Mouse (Mus musculus) forebrain, embryonic 16.5 days (tissue): ENCODE measurements at regions not wholly inside any gene's neighbourhood (a gene's known extent, or its start where the extent isn't known, plus 50 kb on each side); places are given as distances from the start of the nearest gene placed in this dataset.

Experiments
- ATAC-seq: fragments of 200-750 bp; cut with Nextera tagmentation; 2 replicates; pipeline ENCODE4 v1.8.0; 2017; ENCODE audit warnings: mild to moderate bottlenecking, moderate library complexity
- H3K27ac ChIP-seq: fragments of 300-500 bp; sonication (generic); 2 replicates; pipeline ENCODE4 v1.5.1; 2014; ENCODE audit warnings: low read length, control low read depth
- H3K27me3 ChIP-seq: fragments of 300-500 bp; sonication (generic); replicated peaks from 2 replicates; pipeline ENCODE4 v1.6.1; 2014; ENCODE audit warnings: low read length; ENCODE audit not compliant: control insufficient read depth, insufficient read depth
- H3K36me3 ChIP-seq: fragments of 300-500 bp; sonication (generic); 2 replicates; pipeline ENCODE4 v1.6.1; 2014; ENCODE audit not compliant: control insufficient read depth, insufficient read depth
- H3K4me1 ChIP-seq: fragments of 300-500 bp; sonication (generic); replicated peaks from 2 replicates; pipeline ENCODE4 v1.6.1; 2014; ENCODE audit warnings: low read length; ENCODE audit not compliant: control insufficient read depth, insufficient read depth
- H3K4me2 ChIP-seq: fragments of 300-500 bp; sonication (generic); 2 replicates; pipeline ENCODE4 v1.6.1; 2014; ENCODE audit warnings: mild to moderate bottlenecking, low read length, control low read depth
- H3K4me3 ChIP-seq: fragments of 300-500 bp; sonication (generic); replicated peaks from 2 replicates; pipeline ENCODE4 v1.5.1; 2014; ENCODE audit warnings: mild to moderate bottlenecking, low read length, control low read depth
- H3K9ac ChIP-seq: fragments of 300-500 bp; sonication (generic); replicated peaks from 2 replicates; pipeline ENCODE4 v1.6.1; 2014; ENCODE audit warnings: low read depth, low read length, control low read depth
- H3K9me3 ChIP-seq: fragments of 300-500 bp; sonication (generic); 2 replicates; pipeline ENCODE4 v1.6.1; 2016; ENCODE audit warnings: low read length; ENCODE audit not compliant: control insufficient read depth
- WGBS: fragments of 180-500 bp; shearing (Covaris S2); extraction: QIAGEN DNeasy Blood & Tissue Kit; methylation state at CpG from one replicate; pipeline ENCODE4 v1.1.7; 2014; 5-methylcytosine and 5-hydroxymethylcytosine counted together

DNA sequence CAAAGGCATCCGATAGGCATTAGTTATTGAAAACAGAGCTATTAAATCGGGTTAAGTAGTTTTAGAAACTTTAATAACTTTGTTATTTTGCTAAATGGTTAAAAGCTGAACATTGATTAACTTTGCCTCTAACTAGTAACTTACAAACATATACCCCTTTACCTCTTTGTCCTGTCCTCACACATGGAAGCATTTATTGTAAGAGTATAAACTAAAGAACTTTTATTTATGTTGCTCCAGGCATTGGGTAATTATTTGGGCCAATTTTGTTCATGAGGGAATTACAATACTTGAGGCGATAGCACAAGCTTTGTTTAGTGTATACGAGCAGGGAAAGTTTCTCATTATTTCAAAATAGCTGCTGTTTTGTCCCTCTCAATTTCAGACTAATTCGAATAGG, 328.4 kb upstream of the Gm9008 start:
- H3K4me1 ChIP-seq, result no peaks in the 10 kb centered on the region
- no peak for ATAC-seq
- H3K27me3 ChIP-seq, result no peaks in the 10 kb centered on the region
- no peaks in the 10 kb centered on the region for H3K36me3 ChIP-seq
- 33% methylated on average over 5 of the region's 5 CpGs for WGBS
- no peak overlapping the region for H3K4me3 ChIP-seq
- no peaks in the 10 kb centered on the region for H3K9me3 ChIP-seq
- no peak overlapping the region for H3K27ac ChIP-seq
- no peak overlapping the region for H3K9ac ChIP-seq
- no peak overlapping the region for H3K4me2 ChIP-seq

DNA sequence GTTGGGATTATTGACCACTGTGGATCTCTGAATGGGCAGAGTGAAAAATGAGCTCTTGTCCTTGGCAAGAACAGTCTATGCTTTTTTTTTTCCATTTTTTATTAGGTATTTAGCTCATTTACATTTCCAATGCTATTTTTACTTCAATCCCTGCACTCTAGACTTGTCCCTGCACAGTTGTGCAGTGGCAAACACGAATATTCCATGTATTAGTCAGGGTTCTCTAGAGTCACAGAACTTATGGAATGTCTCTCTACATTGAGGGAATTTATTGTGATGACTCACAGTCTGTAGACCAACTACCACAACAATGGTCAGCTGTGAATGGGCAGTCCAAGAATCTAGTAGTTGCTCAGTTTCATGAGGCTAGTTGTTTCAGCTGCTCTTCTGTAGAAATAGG, 305.4 kb upstream of the Gm9008 start:
- Histone ChIP-seq H3K36me3 (no peaks in the 10 kb centered on the region), H3K9me3 (no peaks in the 10 kb centered on the region), H3K27ac (no peak overlapping the region), H3K9ac (no peak overlapping the region), H3K4me3 (no peak overlapping the region), H3K27me3 (no peaks in the 10 kb centered on the region), H3K4me1 (no peaks in the 10 kb centered on the region), H3K4me2 (no peak overlapping the region)
- WGBS, result 48% methylated on average over 1 of the region's 1 CpGs
- no peak for ATAC-seq

DNA sequence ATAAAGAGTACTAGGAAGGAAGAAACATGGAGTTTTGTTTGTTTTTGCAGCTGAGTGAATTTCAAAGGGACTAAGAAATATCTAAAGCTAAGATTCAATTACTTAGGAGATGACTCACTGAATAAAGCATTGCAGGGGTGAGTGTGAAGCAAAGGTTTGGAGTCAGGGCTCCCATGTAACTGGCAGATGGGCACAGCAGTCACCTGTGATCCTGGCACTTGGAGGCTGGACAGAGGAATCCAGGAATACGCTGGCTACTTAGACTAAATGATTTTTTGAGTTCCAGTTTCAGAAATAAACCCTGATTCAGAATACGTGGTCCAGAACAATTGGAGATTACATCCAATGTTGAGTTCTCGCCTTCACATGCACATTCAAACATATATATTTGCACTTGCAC, 282.6 kb upstream of the Gm9008 start:
- Histone ChIP-seq H3K9me3 (no peaks in the 10 kb centered on the region), H3K27me3 (no peaks in the 10 kb centered on the region), H3K27ac (no peak overlapping the region), H3K9ac (no peak overlapping the region), H3K4me2 (no peak overlapping the region), H3K36me3 (no peaks in the 10 kb centered on the region), H3K4me1 (no peaks in the 10 kb centered on the region), H3K4me3 (no peak overlapping the region)
- WGBS, result 88% methylated on average over 3 of the region's 3 CpGs
- no peak for ATAC-seq

DNA sequence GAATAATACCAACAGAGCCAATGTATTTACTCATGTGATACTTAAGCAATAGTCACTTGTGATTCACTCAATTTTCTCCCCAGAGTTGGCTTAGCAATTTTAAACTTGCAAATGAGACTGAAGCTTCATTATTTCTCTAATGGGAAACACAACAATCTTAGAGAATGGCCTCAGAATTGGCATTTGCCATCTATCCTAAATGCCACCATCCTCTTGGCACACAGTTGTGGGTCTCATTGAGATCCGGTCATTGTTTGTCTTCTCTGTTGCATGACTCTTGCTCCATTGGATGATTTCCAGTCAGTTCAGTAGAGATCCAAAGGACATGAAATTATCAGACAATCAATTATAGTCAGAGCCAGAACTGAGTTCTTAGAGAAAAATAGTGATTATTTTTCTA, 280.6 kb upstream of the Gm9008 start:
- WGBS, result 68% methylated on average over 1 of the region's 1 CpGs

DNA sequence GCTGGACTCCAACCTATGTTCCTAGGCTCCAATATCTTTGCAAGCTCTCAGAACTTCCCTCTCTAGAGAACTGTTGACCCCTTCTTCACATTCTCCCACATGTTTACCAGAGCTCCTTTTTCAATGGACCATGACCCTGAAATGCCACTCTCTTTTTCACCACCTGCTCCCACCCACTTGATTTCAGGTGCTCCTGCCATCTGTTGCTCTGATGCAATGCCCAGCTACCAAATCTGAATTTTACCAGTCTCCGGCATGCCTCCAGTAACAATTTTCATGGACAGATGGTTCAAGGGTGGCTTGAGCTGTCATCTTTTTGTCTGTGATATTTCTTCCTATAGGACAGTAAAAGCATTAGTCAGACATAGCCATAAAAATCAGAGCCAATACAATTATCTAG, 279.5 kb upstream of the Gm9008 start:
- 91% methylated on average over 1 of the region's 1 CpGs for WGBS
- H3K36me3 ChIP-seq, result no peaks in the 10 kb centered on the region
- no peak overlapping the region for H3K27ac ChIP-seq
- H3K4me2 ChIP-seq, result no peak overlapping the region
- no peaks in the 10 kb centered on the region for H3K27me3 ChIP-seq
- H3K9me3 ChIP-seq, result no peaks in the 10 kb centered on the region
- H3K4me1 ChIP-seq, result no peaks in the 10 kb centered on the region
- H3K9ac ChIP-seq, result no peak overlapping the region
- ATAC-seq, result no peak
- no peak overlapping the region for H3K4me3 ChIP-seq

More for the DNA sequence above, 280.6 kb upstream of the Gm9008 start:
- H3K9ac ChIP-seq, result no peak overlapping the region
- H3K9me3 ChIP-seq, result no peaks in the 10 kb centered on the region
- H3K36me3 ChIP-seq, result no peaks in the 10 kb centered on the region
- no peaks in the 10 kb centered on the region for H3K27me3 ChIP-seq
- H3K4me3 ChIP-seq, result no peak overlapping the region
- ATAC-seq, result no peak
- H3K4me1 ChIP-seq, result no peaks in the 10 kb centered on the region
- no peak overlapping the region for H3K4me2 ChIP-seq
- H3K27ac ChIP-seq, result no peak overlapping the region

DNA sequence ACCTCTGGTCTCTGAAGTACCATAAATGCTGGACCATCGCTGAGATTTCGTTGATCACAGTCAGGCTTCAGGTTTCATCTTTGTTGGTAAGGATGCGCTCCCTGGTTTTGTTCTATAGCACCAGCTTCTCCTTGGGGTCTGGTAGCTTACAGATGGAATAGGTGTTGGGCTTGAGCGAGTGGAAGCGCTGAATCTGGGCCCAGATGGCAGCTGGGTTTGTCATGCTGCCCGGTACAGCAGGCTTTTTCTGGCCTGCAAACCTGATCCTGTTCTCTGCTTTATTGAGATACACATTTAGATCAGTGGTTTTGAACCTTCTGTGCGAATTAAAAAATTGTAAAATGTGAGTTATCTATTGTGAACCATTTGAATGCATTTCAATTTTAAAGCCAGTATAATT, 266.3 kb upstream of the Gm9008 start:
- Histone ChIP-seq H3K36me3 (no peaks in the 10 kb centered on the region), H3K27ac (no peak overlapping the region), H3K4me2 (no peak overlapping the region), H3K27me3 (no peaks in the 10 kb centered on the region), H3K9ac (no peak overlapping the region), H3K4me3 (no peak overlapping the region), H3K4me1 (no peaks in the 10 kb centered on the region), H3K9me3 (no peaks in the 10 kb centered on the region)
- 84% methylated on average over 7 of the region's 7 CpGs for WGBS
- no peak for ATAC-seq

DNA sequence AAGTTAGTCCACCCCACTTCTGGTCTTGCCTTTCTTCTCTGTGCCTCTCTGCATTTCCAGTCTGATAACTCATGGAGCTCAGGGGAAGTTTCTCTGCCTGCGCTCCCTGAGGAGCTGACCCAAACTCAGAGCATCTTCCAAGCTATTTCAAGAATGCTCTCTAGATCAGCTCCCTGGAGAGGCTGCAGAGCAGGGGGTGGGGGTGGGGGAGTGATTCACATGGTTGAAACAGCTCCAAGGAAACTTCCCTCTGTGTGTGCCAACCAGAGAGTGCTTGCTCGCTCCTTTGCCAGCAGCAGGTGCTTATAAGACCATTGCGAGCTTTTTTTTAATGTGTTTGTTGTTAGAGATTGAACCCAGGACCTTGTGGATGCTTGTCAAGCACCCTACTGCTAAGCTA, 257.3 kb upstream of the Gm9008 start:
- Histone ChIP-seq H3K27me3 (no peaks in the 10 kb centered on the region), H3K4me3 (no peak overlapping the region), H3K4me2 (no peak overlapping the region), H3K9ac (no peak overlapping the region), H3K36me3 (no peaks in the 10 kb centered on the region), H3K9me3 (no peaks in the 10 kb centered on the region), H3K4me1 (no peaks in the 10 kb centered on the region; the same call in 1 of the 2 replicates), H3K27ac (no peak overlapping the region)
- ATAC-seq, result 0 out of 2 replicates have a peak, but pooled peaks have one; percentile 31
- 35% methylated on average over 3 of the region's 3 CpGs for WGBS
